Mouse (Mus musculus) cerebellum, postnatal 14 days (tissue): ENCODE results near the gene Tmem120a.

ENCODE experiments used
- DNase-seq, 2 experiments: peaks; one replicate each; pipeline ENCODE4 v3.0.0; 2021; ENCODE audit warnings: mixed read lengths in 2 of 2

The Tmem120a gene

DNA sequence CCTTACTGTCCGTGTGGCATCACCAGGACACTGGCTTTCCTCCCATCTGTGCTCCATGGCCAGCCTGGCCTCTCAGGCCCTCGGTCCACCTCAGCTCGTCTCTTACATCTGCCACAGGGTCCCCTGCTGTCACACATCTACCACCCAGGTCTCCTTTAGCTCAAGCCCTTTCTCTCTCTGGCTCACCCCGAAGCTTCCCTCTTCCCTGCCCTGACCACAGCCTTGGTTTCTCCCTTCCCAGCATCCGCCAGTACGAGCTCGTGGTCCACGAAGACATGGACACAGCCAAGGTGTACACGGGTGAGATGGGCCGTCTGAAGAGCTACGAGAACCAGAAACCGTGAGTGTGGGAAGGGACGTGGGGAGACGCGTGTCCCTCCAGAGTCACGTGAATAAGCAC is 12.9 kb downstream of the Tmem120a start:
- DNase-seq: no peak

GRCm38 (mm10) chr5:135730916-135731315 is 13.3 kb downstream of the Tmem120a start:
- no peak for DNase-seq

DNA sequence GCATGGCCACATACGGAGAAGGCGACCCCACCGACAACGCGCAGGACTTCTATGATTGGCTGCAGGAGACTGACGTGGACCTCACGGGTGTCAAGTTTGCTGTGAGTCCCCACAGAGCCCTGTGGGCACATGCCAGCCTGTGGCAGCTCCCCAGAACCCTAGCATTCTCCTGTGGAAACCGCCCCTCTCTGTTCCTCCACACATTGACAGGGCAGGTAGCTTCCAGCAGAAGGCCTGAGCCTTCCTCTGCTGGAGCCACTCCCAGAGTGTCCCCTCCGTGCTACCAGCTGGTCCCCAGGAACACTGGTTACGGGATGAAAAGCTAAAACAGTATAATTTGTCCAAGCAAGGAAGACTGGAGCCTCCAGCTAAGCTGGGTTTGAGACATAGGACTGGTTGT is 14.0 kb downstream of the Tmem120a start:
- no peak for DNase-seq

DNA sequence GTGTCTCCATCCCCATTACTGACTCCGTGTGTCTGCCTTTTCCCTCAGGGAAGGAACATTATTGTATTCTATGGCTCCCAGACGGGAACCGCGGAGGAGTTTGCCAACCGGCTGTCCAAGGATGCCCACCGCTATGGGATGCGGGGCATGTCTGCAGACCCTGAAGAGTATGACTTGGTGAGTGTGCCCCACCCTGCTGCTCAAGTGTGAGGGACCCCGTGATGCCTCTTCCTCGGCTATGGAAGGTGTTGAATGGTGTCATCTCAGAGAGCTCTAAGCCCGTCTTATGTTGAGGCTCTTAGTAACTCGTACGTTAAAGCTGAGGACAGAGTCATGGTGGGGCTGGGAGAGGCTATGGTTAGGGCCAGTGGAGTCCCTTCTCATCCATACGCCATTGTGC is 14.9 kb downstream of the Tmem120a start:
- no peak for DNase-seq

- no peak for DNase-seq
Observed at GRCm38 (mm10) chr5:135728361-135728760, 15.9 kb downstream of the Tmem120a start.

DNA sequence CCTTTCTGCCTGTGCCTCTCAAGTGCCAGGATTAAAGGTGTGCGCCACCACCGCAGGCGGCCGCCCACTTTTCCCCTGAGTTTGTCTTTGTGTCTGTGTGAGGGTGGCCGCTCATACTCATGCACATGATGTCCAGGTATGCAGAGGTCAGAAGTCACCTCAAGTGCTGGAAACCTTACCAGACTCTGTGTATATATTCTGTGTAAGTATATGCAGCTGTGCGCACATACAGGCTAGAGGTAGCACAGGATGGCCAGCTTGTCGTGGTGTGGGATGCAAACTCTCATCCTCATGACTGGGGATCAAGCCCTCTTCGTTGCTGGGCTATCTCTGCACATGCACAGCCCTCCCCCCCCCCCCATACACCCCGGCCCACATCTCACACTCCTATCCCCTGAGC is 16.4 kb downstream of the Tmem120a start:
- DNase-seq: no peak

DNA sequence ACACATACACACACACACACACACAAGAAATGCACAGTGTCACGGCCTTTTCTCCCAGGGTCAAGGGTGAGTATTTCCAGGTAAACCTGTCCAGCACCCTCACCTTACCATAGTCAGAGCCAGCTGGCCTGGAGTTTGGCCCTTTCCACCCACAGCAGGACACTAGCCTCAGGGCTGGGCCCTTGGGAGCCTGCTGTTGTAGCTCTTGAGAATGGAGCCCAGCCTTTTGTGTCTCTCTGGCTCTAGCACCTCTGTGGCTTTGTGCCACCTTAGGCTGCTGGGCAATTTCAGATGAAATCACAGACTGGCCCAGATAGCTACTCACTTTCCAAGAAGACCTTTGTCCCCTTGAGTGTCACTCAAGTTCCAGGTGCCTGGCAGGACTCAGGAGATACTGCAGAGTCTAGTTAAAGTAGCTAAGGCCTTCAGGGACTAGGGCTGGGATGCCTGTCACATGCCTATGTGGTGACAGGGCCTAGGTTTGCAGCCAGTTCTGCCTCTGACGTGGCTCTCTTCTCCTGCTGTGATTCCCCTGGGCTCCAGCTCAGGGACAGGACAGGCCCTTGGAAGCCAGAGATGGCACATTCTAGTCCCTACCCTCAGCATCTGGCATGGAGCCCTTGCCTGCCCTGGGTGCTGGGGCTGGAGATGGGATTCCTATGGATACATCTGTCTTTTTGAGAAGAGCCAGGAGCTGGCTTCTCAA is 17.5 kb downstream of the Tmem120a start:
- DNase-seq: no peak

DNA sequence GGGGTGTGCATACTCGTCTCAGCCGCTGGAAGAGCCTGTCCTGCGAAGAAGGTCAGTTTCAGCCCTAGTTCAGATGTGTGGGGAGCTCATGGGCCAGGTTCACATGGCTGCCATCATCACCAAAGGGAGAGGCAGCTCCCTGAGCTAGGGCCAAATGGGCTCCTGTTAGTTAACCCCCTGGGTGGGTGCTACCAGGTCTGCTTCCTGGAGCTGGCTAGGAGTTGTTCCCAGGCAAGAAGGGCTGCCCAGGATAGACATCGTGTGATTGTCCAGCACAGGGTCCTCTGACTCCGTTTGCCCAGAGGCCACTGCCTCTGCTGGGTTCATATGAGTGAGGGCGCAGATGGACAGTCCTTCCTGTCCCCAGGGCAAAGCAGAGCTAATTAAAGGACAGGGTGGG is 18.3 kb downstream of the Tmem120a start:
- no peak for DNase-seq

GRCm38 (mm10) chr5:135725391-135725841 is 18.8 kb downstream of the Tmem120a start:
- DNase-seq: no peak

GRCm38 (mm10) chr5:135724536-135725322 is 19.5 kb downstream of the Tmem120a start:
- no peak for DNase-seq

GRCm38 (mm10) chr5:135723165-135723751 is 21.0 kb downstream of the Tmem120a start:
- DNase-seq: no peak

DNA sequence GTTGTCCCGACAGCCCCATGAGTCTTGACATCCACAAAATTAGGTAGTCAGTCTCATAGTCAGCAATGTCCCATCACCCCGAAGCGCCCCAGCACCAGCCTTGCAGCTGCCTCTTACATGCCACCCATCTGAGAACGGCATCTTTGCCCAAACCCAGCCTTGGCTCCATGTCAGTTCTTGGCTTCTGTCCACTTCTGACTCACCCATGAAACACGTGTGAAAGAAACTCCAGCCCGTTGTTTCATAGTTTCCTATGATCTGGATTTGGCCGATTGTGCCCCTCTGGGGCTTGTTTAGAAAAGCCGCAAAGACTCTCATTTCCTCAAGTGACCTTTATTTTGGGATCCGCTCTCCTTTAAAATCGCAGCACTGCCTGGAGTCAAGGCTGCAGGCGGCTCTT is 22.1 kb downstream of the Tmem120a start:
- DNase-seq: peak; percentile 79 to 86

GRCm38 (mm10) chr5:135721076-135721475 is 23.2 kb downstream of the Tmem120a start:
- DNase-seq: no peak

- DNase-seq: no peak
Observed at GRCm38 (mm10) chr5:135720121-135720520, 24.1 kb downstream of the Tmem120a start.

GRCm38 (mm10) chr5:135719586-135720120 is 24.6 kb downstream of the Tmem120a start:
- DNase-seq: no peak

DNA sequence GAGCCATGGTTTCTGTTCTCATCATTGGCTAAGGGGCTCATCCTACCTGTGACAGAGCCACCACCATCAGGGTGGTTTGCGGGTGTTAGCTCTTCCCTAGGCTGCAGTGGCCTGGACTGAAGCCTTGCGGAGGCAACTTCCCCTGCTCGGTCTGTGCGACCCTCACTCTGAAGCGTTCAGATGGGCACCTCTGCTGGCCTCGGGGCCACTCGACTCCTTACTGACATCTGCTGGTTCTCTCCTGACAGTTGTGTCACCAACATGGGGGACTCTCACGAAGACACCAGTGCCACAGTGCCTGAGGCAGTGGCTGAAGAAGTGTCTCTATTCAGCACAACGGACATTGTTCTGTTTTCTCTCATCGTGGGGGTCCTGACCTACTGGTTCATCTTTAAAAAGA is 28.6 kb downstream of the Tmem120a start:
- DNase-seq: no peak

- peak; percentile 67 to 84 for DNase-seq
Observed at GRCm38 (mm10) chr5:135713441-135714218, 30.6 kb downstream of the Tmem120a start.

DNA sequence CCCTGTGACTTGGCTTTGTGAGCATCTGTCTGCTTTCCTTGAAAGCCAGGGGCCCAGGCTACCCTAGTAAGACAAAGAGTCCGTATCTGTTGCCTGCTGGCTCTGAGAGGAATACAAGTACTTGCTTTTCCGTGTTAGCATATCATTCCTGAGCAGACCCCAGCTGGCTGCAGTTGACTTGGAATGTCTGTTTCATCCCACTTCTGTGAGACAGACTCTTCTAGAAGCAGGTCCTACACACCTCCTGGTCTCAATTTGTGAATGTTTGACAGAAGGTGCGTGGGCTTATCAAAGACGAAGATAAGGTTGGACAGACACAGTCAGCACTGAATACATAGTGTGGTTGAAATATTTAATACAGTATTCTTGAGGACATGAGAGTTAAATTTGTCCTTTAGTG is 31.4 kb downstream of the Tmem120a start:
- no peak for DNase-seq

GRCm38 (mm10) chr5:135711582-135712355 is 32.5 kb downstream of the Tmem120a start:
- no peak for DNase-seq

DNA sequence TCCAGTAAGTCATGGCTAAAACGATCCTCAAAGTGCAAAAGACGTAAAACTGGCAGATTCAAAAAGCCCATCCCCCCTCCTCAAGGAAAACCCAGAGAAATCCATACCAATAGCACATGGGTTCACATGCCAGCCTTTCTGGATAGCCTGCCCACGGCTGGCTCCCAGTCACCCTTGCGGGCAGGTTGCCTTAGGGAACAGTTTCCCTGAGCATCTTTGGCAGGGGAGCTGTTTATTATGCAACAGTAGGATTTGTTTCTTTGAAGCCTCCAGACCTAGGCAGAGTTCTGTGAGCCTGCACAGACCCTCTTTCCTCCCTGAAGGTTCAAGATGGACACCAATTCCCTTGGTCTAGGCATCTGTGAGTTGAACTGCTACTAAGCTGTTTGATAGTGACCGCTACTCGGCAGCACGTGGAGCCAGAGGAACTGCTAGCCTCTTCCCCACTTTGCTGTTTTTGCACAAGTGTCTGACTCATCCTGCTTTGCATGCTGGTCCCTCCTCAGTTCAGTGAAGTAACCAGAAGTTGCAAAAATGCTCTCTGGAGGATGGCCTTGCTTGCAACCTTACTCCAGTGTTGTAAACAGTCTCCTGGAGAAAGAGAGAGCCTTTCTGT is 33.5 kb downstream of the Tmem120a start:
- no peak for DNase-seq

DNA sequence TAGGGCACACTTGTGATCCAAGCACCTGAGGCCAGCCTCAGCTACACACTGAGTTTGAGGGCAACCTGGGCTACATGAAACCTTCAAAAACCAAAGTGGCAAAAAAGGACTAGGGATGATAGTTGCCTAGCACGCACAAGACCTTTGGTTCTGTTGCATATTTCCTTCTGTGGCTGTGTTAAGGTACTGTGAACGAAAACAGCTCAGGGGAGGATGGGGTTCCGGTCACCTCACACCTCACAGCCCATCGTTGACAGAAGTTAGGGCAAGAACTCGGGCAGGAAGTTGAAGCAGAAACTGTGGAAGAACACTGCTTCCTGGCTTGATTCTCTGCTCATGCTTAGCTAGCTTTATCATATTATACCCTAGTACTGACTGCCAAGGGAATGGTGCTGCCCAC is 34.5 kb downstream of the Tmem120a start:
- DNase-seq: no peak

GRCm38 (mm10) chr5:135707855-135708254 is 36.4 kb downstream of the Tmem120a start:
- no peak for DNase-seq
